Mouse (Mus musculus): ENCODE measurements around the gene Sertad4. TPM values are rescaled to one million over a fixed set of nuclear protein-coding genes. Genes with fewer than 3 reads are reported as not detected.

The Sertad4 gene
- polyA plus RNA-seq, 1 experiment from 2014 or later: 24.5 TPM

DNA sequence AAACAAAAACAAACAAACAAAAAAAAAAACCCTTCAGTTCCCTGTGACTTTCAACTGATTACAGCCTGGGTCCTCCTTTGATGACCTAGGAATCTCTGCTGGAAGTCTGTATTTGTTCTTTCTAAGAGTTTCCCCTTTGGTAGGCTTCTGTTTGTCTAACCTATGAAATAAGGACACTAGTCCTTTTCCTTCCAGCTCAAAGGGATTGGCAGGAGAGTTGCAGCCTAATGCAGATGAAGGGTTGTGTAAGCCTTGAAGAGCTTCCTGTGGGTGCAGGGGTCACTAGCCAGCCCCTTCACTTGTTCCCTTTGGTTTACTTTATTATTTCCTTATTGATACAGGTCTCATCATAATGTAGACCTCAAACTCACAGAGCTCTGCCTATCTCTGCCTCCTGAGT is 27.6 kb downstream of the Sertad4 start:
- H3K9me3 ChIP-seq (ENCODE audit: control insufficient read depth, low read length): no peaks in the 10 kb centered on the region
- no peak for ATAC-seq (ENCODE audit: low read depth)
- no peaks in the 10 kb centered on the region for H3K27me3 ChIP-seq (ENCODE audit: control insufficient read depth, insufficient read depth, low read length)
- no peak overlapping the region for H3K4me2 ChIP-seq (ENCODE audit: low read depth, low read length)
- H3K36me3 ChIP-seq (ENCODE audit: control insufficient read depth, insufficient read depth, low read length): no peaks in the 10 kb centered on the region
- no peak overlapping the region for H3K4me3 ChIP-seq (ENCODE audit: low read depth, low read length)
- H3K9ac ChIP-seq (replicated peaks; ENCODE audit: low read depth, low read length): no peak overlapping the region
- no peak overlapping the region for H3K27ac ChIP-seq (ENCODE audit: low read depth, low read length)
- peaks cover 9% of the 10 kb centered on the region for H3K4me1 ChIP-seq (ENCODE audit: control insufficient read depth, insufficient read depth, low read length)

GRCm38 (mm10) chr1:192825746-192826145 is 29.8 kb downstream of the Sertad4 start:
- H3K9me3 ChIP-seq (ENCODE audit: control insufficient read depth, low read length): no peaks in the 10 kb centered on the region
- 31% methylated on average over 9 of the region's 9 CpGs for WGBS
- H3K4me1 ChIP-seq (ENCODE audit: control insufficient read depth, insufficient read depth, low read length): peaks cover 9% of the 10 kb centered on the region
- H3K4me2 ChIP-seq (ENCODE audit: low read depth, low read length): no peak overlapping the region
- H3K4me3 ChIP-seq (ENCODE audit: low read depth, low read length): no peak overlapping the region
- H3K36me3 ChIP-seq (ENCODE audit: control insufficient read depth, insufficient read depth, low read length): no peaks in the 10 kb centered on the region
- no peak overlapping the region for H3K27ac ChIP-seq (ENCODE audit: low read depth, low read length)
- no peaks in the 10 kb centered on the region for H3K27me3 ChIP-seq (ENCODE audit: control insufficient read depth, insufficient read depth, low read length)
- ATAC-seq (ENCODE audit: low read depth): no peak
- no peak overlapping the region for H3K9ac ChIP-seq (replicated peaks; ENCODE audit: low read depth, low read length)

GRCm38 (mm10) chr1:192822652-192823525 is 32.7 kb downstream of the Sertad4 start:
- H3K4me1 ChIP-seq (ENCODE audit: control insufficient read depth, insufficient read depth, low read length): peaks cover 3% of the 10 kb centered on the region
- H3K27me3 ChIP-seq (ENCODE audit: control insufficient read depth, insufficient read depth, low read length): no peaks in the 10 kb centered on the region
- H3K9ac ChIP-seq (replicated peaks; ENCODE audit: low read depth, low read length): no peak overlapping the region
- H3K4me3 ChIP-seq (ENCODE audit: low read depth, low read length): no peak overlapping the region
- no peaks in the 10 kb centered on the region for H3K9me3 ChIP-seq (ENCODE audit: control insufficient read depth, low read length)
- ATAC-seq (ENCODE audit: low read depth): peak; percentile 83
- peak overlapping the region; percentile 41 for H3K27ac ChIP-seq (ENCODE audit: low read depth, low read length)
- 25% methylated on average over 13 of the region's 13 CpGs for WGBS
- no peak overlapping the region for H3K4me2 ChIP-seq (ENCODE audit: low read depth, low read length)
- no peaks in the 10 kb centered on the region for H3K36me3 ChIP-seq (ENCODE audit: control insufficient read depth, insufficient read depth, low read length)

- WGBS: 70% methylated on average over 1 of the region's 1 CpGs
- no peak overlapping the region for H3K4me2 ChIP-seq (ENCODE audit: low read depth, low read length)
- peaks cover 3% of the 10 kb centered on the region for H3K4me1 ChIP-seq (ENCODE audit: control insufficient read depth, insufficient read depth, low read length)
- no peaks in the 10 kb centered on the region for H3K36me3 ChIP-seq (ENCODE audit: control insufficient read depth, insufficient read depth, low read length)
- H3K27me3 ChIP-seq (ENCODE audit: control insufficient read depth, insufficient read depth, low read length): no peaks in the 10 kb centered on the region
- H3K9ac ChIP-seq (replicated peaks; ENCODE audit: low read depth, low read length): no peak overlapping the region
- no peak for ATAC-seq (ENCODE audit: low read depth)
- no peaks in the 10 kb centered on the region for H3K9me3 ChIP-seq (ENCODE audit: control insufficient read depth, low read length)
- no peak overlapping the region for H3K27ac ChIP-seq (ENCODE audit: low read depth, low read length)
- no peak overlapping the region for H3K4me3 ChIP-seq (ENCODE audit: low read depth, low read length)
Observed at GRCm38 (mm10) chr1:192822309-192822651, 33.3 kb downstream of the Sertad4 start.

DNA sequence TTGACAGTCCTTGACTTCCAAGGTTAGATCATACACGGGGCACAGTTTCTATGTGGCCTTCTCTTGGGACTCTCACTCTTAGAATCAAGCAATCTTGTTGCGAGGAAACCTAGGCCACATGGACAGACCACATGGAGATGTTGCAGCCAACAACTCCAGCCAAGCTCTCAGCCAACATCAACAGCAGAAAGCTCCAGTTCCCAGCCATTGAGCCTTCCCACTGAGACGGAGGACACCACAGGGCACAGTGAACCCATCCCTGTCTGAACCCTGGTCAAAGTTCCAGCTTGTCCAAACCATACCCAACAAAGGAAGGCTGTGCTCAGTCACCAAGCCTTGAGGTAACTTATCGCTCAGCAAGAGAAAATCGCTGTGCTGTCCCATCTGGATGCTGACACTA is 37.2 kb downstream of the Sertad4 start:
- no peak overlapping the region for H3K9ac ChIP-seq (replicated peaks; ENCODE audit: low read depth, low read length)
- H3K36me3 ChIP-seq (ENCODE audit: control insufficient read depth, insufficient read depth, low read length): no peaks in the 10 kb centered on the region
- H3K27me3 ChIP-seq (ENCODE audit: control insufficient read depth, insufficient read depth, low read length): no peaks in the 10 kb centered on the region
- H3K9me3 ChIP-seq (ENCODE audit: control insufficient read depth, low read length): no peaks in the 10 kb centered on the region
- H3K27ac ChIP-seq (ENCODE audit: low read depth, low read length): no peak overlapping the region
- no peak overlapping the region for H3K4me2 ChIP-seq (ENCODE audit: low read depth, low read length)
- WGBS: 91% methylated on average over 5 of the region's 5 CpGs
- no peaks in the 10 kb centered on the region; the same call in 1 of the 2 replicates for H3K4me1 ChIP-seq (ENCODE audit: control insufficient read depth, insufficient read depth, low read length)
- no peak overlapping the region for H3K4me3 ChIP-seq (ENCODE audit: low read depth, low read length)
- no peak for ATAC-seq (ENCODE audit: low read depth)

- Histone ChIP-seq H3K4me2 (ENCODE audit: low read depth, low read length) (no peak overlapping the region), H3K36me3 (ENCODE audit: control insufficient read depth, insufficient read depth, low read length) (no peaks in the 10 kb centered on the region), H3K27me3 (ENCODE audit: control insufficient read depth, insufficient read depth, low read length) (no peaks in the 10 kb centered on the region), H3K9me3 (ENCODE audit: control insufficient read depth, low read length) (no peaks in the 10 kb centered on the region), H3K27ac (ENCODE audit: low read depth, low read length) (no peak overlapping the region), H3K4me3 (ENCODE audit: low read depth, low read length) (no peak overlapping the region), H3K4me1 (ENCODE audit: control insufficient read depth, insufficient read depth, low read length) (no peaks in the 10 kb centered on the region), H3K9ac (replicated peaks; ENCODE audit: low read depth, low read length) (no peak overlapping the region)
- ATAC-seq (ENCODE audit: low read depth): no peak
- 82% methylated on average over 2 of the region's 2 CpGs for WGBS
Observed at GRCm38 (mm10) chr1:192815789-192816188, 39.8 kb downstream of the Sertad4 start.

DNA sequence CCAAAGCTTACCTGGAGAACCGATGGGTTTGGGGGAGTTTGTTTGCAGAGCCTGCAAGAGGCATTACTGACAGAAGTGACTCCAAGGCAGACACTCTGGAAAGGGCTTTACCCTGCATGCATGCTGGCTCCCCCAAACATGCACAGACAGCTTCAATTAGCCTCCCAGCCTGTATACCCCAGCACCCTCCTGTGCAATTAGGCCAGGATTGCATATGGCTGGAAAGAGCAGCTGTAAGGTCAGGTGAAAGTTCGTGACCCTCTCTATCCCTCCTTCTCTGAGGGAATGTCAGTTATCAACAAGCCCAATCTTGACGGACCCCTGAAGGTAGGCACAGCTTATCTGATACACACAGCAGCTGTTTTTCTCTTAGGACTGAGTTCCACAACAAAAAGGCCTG is 40.9 kb downstream of the Sertad4 start:
- Histone ChIP-seq H3K9ac (replicated peaks; ENCODE audit: low read depth, low read length) (no peak overlapping the region), H3K4me2 (ENCODE audit: low read depth, low read length) (no peak overlapping the region), H3K27me3 (ENCODE audit: control insufficient read depth, insufficient read depth, low read length) (no peaks in the 10 kb centered on the region), H3K4me3 (ENCODE audit: low read depth, low read length) (no peak overlapping the region), H3K27ac (ENCODE audit: low read depth, low read length) (no peak overlapping the region), H3K4me1 (ENCODE audit: control insufficient read depth, insufficient read depth, low read length) (no peaks in the 10 kb centered on the region), H3K36me3 (ENCODE audit: control insufficient read depth, insufficient read depth, low read length) (no peaks in the 10 kb centered on the region), H3K9me3 (ENCODE audit: control insufficient read depth, low read length) (no peaks in the 10 kb centered on the region)
- WGBS: 27% methylated on average over 3 of the region's 3 CpGs
- no peak for ATAC-seq (ENCODE audit: low read depth)

DNA sequence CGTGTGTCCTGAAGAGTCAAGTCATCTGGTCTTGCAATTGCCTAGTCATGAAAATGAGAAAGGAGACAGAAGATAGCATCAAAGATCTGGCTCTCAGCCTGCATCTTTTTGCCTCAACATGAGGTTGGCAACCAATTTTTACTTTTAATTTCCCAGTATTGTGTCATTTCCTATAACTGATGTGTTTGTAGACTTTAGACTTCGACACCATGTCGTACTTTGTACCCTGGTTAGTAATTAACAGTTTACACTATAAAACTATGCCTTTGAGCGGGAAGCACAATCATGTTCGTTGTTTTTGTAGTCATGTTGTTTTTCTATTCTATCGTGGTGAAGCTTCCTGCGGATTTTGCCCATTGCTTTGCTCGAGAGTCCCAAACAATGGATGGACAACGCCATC is 42.8 kb downstream of the Sertad4 start:
- ATAC-seq (ENCODE audit: low read depth): no peak
- Histone ChIP-seq H3K9me3 (ENCODE audit: control insufficient read depth, low read length) (no peaks in the 10 kb centered on the region), H3K36me3 (ENCODE audit: control insufficient read depth, insufficient read depth, low read length) (no peaks in the 10 kb centered on the region), H3K9ac (replicated peaks; ENCODE audit: low read depth, low read length) (no peak overlapping the region), H3K27ac (ENCODE audit: low read depth, low read length) (no peak overlapping the region), H3K27me3 (ENCODE audit: control insufficient read depth, insufficient read depth, low read length) (no peaks in the 10 kb centered on the region), H3K4me2 (ENCODE audit: low read depth, low read length) (no peak overlapping the region), H3K4me3 (ENCODE audit: low read depth, low read length) (no peak overlapping the region), H3K4me1 (ENCODE audit: control insufficient read depth, insufficient read depth, low read length) (no peaks in the 10 kb centered on the region)
- WGBS: 92% methylated on average over 9 of the region's 9 CpGs

GRCm38 (mm10) chr1:192812290-192812689 is 43.3 kb downstream of the Sertad4 start:
- no peak overlapping the region for H3K27ac ChIP-seq (ENCODE audit: low read depth, low read length)
- no peaks in the 10 kb centered on the region for H3K27me3 ChIP-seq (ENCODE audit: control insufficient read depth, insufficient read depth, low read length)
- no peaks in the 10 kb centered on the region for H3K36me3 ChIP-seq (ENCODE audit: control insufficient read depth, insufficient read depth, low read length)
- ATAC-seq (ENCODE audit: low read depth): no peak
- H3K9me3 ChIP-seq (ENCODE audit: control insufficient read depth, low read length): no peaks in the 10 kb centered on the region
- no peak overlapping the region for H3K9ac ChIP-seq (replicated peaks; ENCODE audit: low read depth, low read length)
- H3K4me3 ChIP-seq (ENCODE audit: low read depth, low read length): no peak overlapping the region
- WGBS: 93% methylated on average over 5 of the region's 5 CpGs
- H3K4me1 ChIP-seq (ENCODE audit: control insufficient read depth, insufficient read depth, low read length): no peaks in the 10 kb centered on the region
- no peak overlapping the region for H3K4me2 ChIP-seq (ENCODE audit: low read depth, low read length)
